Mouse (Mus musculus) T-cell, adult 2 months (primary cell): ENCODE measurements around the gene Irf9.

Source experiments
- DNase-seq: peaks from one replicate; pipeline ENCODE4 v3.0.0; 2022; ENCODE audit warnings: low spot score

The Irf9 gene

GRCm38 (mm10) chr14:55615876-55616275 lies 12.5 kb downstream of the Irf9 start:
- no peak for DNase-seq

- no peak for DNase-seq
Measured at GRCm38 (mm10) chr14:55616844-55617243, 13.5 kb downstream of the Irf9 start.

- DNase-seq: peak; percentile 10
Measured at GRCm38 (mm10) chr14:55617822-55618221, 14.5 kb downstream of the Irf9 start, which contains the start of gene Rec8. Rec8 (plus strand) TSS chr14:55618037.

- peak; percentile 15 for DNase-seq
Measured at GRCm38 (mm10) chr14:55618486-55619195, 15.3 kb downstream of the Irf9 start.

- no peak for DNase-seq
Measured at GRCm38 (mm10) chr14:55628077-55628827, 24.9 kb downstream of the Irf9 start.

- DNase-seq: peak; percentile 79
Measured at GRCm38 (mm10) chr14:55629312-55629711, 25.9 kb downstream of the Irf9 start.

GRCm38 (mm10) chr14:55634874-55635522 lies 31.6 kb downstream of the Irf9 start:
- no peak for DNase-seq

GRCm38 (mm10) chr14:55635523-55636007 lies 32.2 kb downstream of the Irf9 start, which contains the start of gene Ipo4:
Ipo4 (minus strand) TSS chr14:55635957.
- peak; percentile 90 for DNase-seq

GRCm38 (mm10) chr14:55637795-55638194 lies 34.4 kb downstream of the Irf9 start, which contains the start of gene Gm49378:
Gm49378 (minus strand) TSS chr14:55637895.
- DNase-seq: no peak

- no peak for DNase-seq
Measured at GRCm38 (mm10) chr14:55640816-55641215, 37.4 kb downstream of the Irf9 start.

- no peak for DNase-seq
Measured at GRCm38 (mm10) chr14:55641291-55641690, 37.9 kb downstream of the Irf9 start.

- no peak for DNase-seq
Measured at GRCm38 (mm10) chr14:55642679-55643059, 39.3 kb downstream of the Irf9 start.

- DNase-seq: peak; percentile 81
Measured at GRCm38 (mm10) chr14:55643060-55643907, 39.9 kb downstream of the Irf9 start, which contains the start of gene Tm9sf1. Tm9sf1 (minus strand) TSS chr14:55643806.

- peak; percentile 47 for DNase-seq
Measured at GRCm38 (mm10) chr14:55644261-55644888, 41.0 kb downstream of the Irf9 start.

GRCm38 (mm10) chr14:55649884-55650283 lies 46.5 kb downstream of the Irf9 start, which contains the start of gene Tssk4:
Tssk4 (plus strand) TSS chr14:55650184.
- no peak for DNase-seq

- no peak for DNase-seq
Measured at GRCm38 (mm10) chr14:55651528-55651927, 48.2 kb downstream of the Irf9 start.

- no peak for DNase-seq
Measured at GRCm38 (mm10) chr14:55656935-55657334, 53.6 kb downstream of the Irf9 start.

GRCm38 (mm10) chr14:55658011-55658410 lies 54.6 kb downstream of the Irf9 start:
- DNase-seq: no peak
